Mouse (Mus musculus) layer of hippocampus, postnatal 25 days (tissue): ENCODE data around the gene Gm3468. TPM values are rescaled to one million over a fixed set of nuclear protein-coding genes. Genes with fewer than 3 reads are reported as not detected.
A peak's percentile ranks its signal among the peaks of the same experiment; 100 is the strongest.
"Not testable (repeated sequence)": the region's sequence is repeated elsewhere in the genome, so short reads cannot be mapped to it uniquely, and the experiment has no call there.

Experiments used
- DNase-seq, 2 experiments: peaks; one replicate each; pipeline ENCODE4 v3.0.0; 2022; ENCODE audit warnings: mixed read lengths in 2 of 2, low spot score in 1 of 2; ENCODE audit errors: extremely low spot score in 1 of 2
- total RNA-seq, 2 experiments: library from RNA; stranded (reverse); gene quantifications; 2 replicates each; pipeline ENCODE4 v1.2.3; 2021

Gm3468 gene
- total RNA-seq: 1 to 10 TPM in 1 of 2 experiments, under 1 TPM in 1; 0.66 to 1.5 TPM

- DNase-seq: peak; percentile 46 to 51
These were observed at the start of gene Gm3468 for GRCm38 (mm10) chr14:6108272-6108925. TSS of gene Gm3468 (minus strand) at chr14:6108665.

GRCm38 (mm10) chr14:6125707-6126106 is 17.2 kb upstream of the Gm3468 start, which contains the start of gene Gm3476:
TSS of gene Gm3476 (minus strand) at chr14:6125807.
- DNase-seq: not testable (repeated sequence)

- DNase-seq: not testable (repeated sequence)
These were observed 965 bp downstream of the Gm3468 start for GRCm38 (mm10) chr14:6107500-6107899.

- not testable (repeated sequence) for DNase-seq
These were observed 14.6 kb downstream of the Gm3468 start, which contains the start of gene Gm8206 for GRCm38 (mm10) chr14:6093842-6094241. TSS of gene Gm8206 (minus strand) at chr14:6093942.

- not testable (repeated sequence) for DNase-seq
These were observed 50.3 kb downstream of the Gm3468 start, which contains the start of gene Gm6337 for GRCm38 (mm10) chr14:6058167-6058566. TSS of gene Gm6337 (minus strand) at chr14:6058267.

Other genes starting within 250 kb of the Gm3468 start
- gene Gm8237, start 228.3 kb downstream of the Gm3468 start, total RNA-seq: 1 to 10 TPM in 1 of 2 experiments, under 1 TPM in 1; 0.98 to 1.1 TPM
- gene Gm3248, start 146.9 kb downstream of the Gm3468 start, total RNA-seq: 1 to 10 TPM; 1.1 TPM
- gene Gm3453, start 129.5 kb downstream of the Gm3468 start, total RNA-seq: not detected
- not detected for gene Gm6337, start 50.4 kb downstream of the Gm3468 start, total RNA-seq
- under 1 TPM; 0.34 to 0.42 TPM for gene Gm8206, start 14.7 kb downstream of the Gm3468 start, total RNA-seq
- not detected for gene Gm3476, start 17.1 kb upstream of the Gm3468 start, total RNA-seq
- gene Gm21560, start 110.6 kb upstream of the Gm3468 start, total RNA-seq: 1 to 10 TPM; 1.0 to 1.2 TPM
- gene Gm3411, start 178.6 kb upstream of the Gm3468 start, total RNA-seq: 1 to 10 TPM; 1.9 to 2.8 TPM
- gene Gm21103, start 196.2 kb upstream of the Gm3468 start, total RNA-seq: not detected
- gene Gm3618, start 235.0 kb upstream of the Gm3468 start, total RNA-seq: not detected